Mouse (Mus musculus) stomach, embryonic 16.5 days (tissue): ENCODE results near the gene Slfn5. TPM values are rescaled to one million over a fixed set of nuclear protein-coding genes. Genes with fewer than 3 reads are reported as not detected.
"Not testable (repeated sequence)": the region's sequence is repeated elsewhere in the genome, so short reads cannot be mapped to it uniquely, and the experiment has no call there.

Experiments
- ATAC-seq: fragments of 200-750 bp; cut with Nextera tagmentation; 2 replicates; pipeline ENCODE4 v1.8.0; 2017; ENCODE audit warnings: moderate number of reproducible peaks, moderate TSS enrichment; ENCODE audit not compliant: insufficient read depth, low FRiP score
- H3K27ac ChIP-seq: fragments of 300-500 bp; sonication (generic); 2 replicates; pipeline ENCODE4 v1.5.1; 2014; ENCODE audit warnings: low read length
- H3K27me3 ChIP-seq: fragments of 300-500 bp; sonication (generic); 2 replicates; pipeline ENCODE4 v1.6.1; 2014; ENCODE audit warnings: low read length, control low read depth, mixed read lengths; ENCODE audit not compliant: control insufficient read depth, insufficient read depth
- H3K36me3 ChIP-seq: fragments of 300-500 bp; sonication (generic); 2 replicates; pipeline ENCODE4 v1.6.1; 2014; ENCODE audit warnings: low read length; ENCODE audit not compliant: control insufficient read depth, insufficient read depth
- H3K4me1 ChIP-seq: fragments of 300-500 bp; sonication (generic); 2 replicates; pipeline ENCODE4 v1.6.1; 2014; ENCODE audit warnings: low read length, control low read depth, mixed read lengths; ENCODE audit not compliant: control insufficient read depth, insufficient read depth
- H3K4me2 ChIP-seq: fragments of 300-500 bp; sonication (generic); 2 replicates; pipeline ENCODE4 v1.6.1; 2014; ENCODE audit warnings: low read depth, low read length, mixed read lengths
- H3K4me3 ChIP-seq: fragments of 300-500 bp; sonication (generic); replicated peaks from 2 replicates; pipeline ENCODE4 v1.5.1; 2014; ENCODE audit warnings: mild to moderate bottlenecking, low read length
- H3K9ac ChIP-seq: fragments of 300-500 bp; sonication (generic); 2 replicates; pipeline ENCODE4 v1.6.1; 2014; ENCODE audit warnings: low read length
- H3K9me3 ChIP-seq: fragments of 300-500 bp; sonication (generic); replicated peaks from 2 replicates; pipeline ENCODE4 v1.6.1; 2016; ENCODE audit warnings: low read length, control low read depth; ENCODE audit not compliant: control insufficient read depth
- WGBS: fragments of 180-500 bp; shearing (Covaris S2); extraction: QIAGEN DNeasy Blood & Tissue Kit; methylation state at CpG from one replicate; pipeline ENCODE4 v1.1.7; 2014; 5-methylcytosine and 5-hydroxymethylcytosine counted together
- microRNA-seq: library from miRNA; unstranded; fragments of <30 nt; microRNA quantifications from one replicate; pipeline ENCODE4, GENCODE M21; 2016
- polyA plus RNA-seq: library from polyadenylated mRNA; unstranded; fragments of >200 nt; fragmentation: Nextera tagmentation; extraction: Ambion mirVana; gene quantifications from 2 replicates; pipeline ENCODE4 v1.2.1, GENCODE M21; 2015

Slfn5 gene
- polyA plus RNA-seq, 1 experiment from 2014 or later: 2.3 TPM

GRCm38 (mm10) chr11:82989357-82989756 is 38.2 kb downstream of the Slfn5 start:
- H3K9ac ChIP-seq: no peak overlapping the region; the same call in 1 of the 2 replicates
- peak; percentile 31; the same call in 1 of the 2 replicates for ATAC-seq
- WGBS: 22% methylated on average over 12 of the region's 12 CpGs

GRCm38 (mm10) chr11:82990612-82991385 is 39.6 kb downstream of the Slfn5 start:
- H3K36me3 ChIP-seq, H3K9me3 ChIP-seq, H3K27me3 ChIP-seq: not testable (repeated sequence)
- H3K4me1 ChIP-seq: peaks cover 12% of the 10 kb centered on the region
- 12% methylated on average over 19 of the region's 19 CpGs for WGBS
- H3K4me2 ChIP-seq: peak overlapping the region; percentile 86
- H3K9ac ChIP-seq: peak overlapping the region; percentile 70
- peak; percentile 87 for ATAC-seq
- H3K27ac ChIP-seq: peak overlapping the region; percentile 29
- H3K4me3 ChIP-seq: peak overlapping the region; percentile 53

More at GRCm38 (mm10) chr11:82989357-82989756, 38.2 kb downstream of the Slfn5 start:
- Histone ChIP-seq H3K36me3 (0 out of 2 replicates have a peak, but pooled peaks cover 2% of the 10 kb centered on the region), H3K27ac (no peak overlapping the region), H3K4me3 (peak overlapping the region; percentile 53), H3K9me3 (no peaks in the 10 kb centered on the region), H3K4me1 (peaks cover 12% of the 10 kb centered on the region), H3K27me3 (no peaks in the 10 kb centered on the region), H3K4me2 (peak overlapping the region; percentile 86)

GRCm38 (mm10) chr11:82991469-82992166 is 40.5 kb downstream of the Slfn5 start, which contains the start of gene Slfn9:
Gene Slfn9 (minus strand): TSS chr11:82991830.
- Histone ChIP-seq H3K9me3 (no peaks in the 10 kb centered on the region), H3K4me2 (peak within 1 kb of the TSS; percentile 86), H3K4me1 (peaks cover 12% of the 10 kb centered on the region), H3K9ac (peak within 1 kb of the TSS; percentile 70), H3K4me3 (peak within 1 kb of the TSS; percentile 53), H3K27me3 (no peaks in the 10 kb centered on the region), H3K27ac (peak within 1 kb of the TSS; percentile 26), H3K36me3 (no peaks in the 10 kb centered on the region)
- no peak for ATAC-seq
- WGBS: 4% methylated on average over 14 of the region's 14 CpGs

- Histone ChIP-seq H3K9ac (no peak overlapping the region), H3K4me1 (no peaks in the 10 kb centered on the region), H3K9me3 (no peaks in the 10 kb centered on the region), H3K4me2 (no peak overlapping the region), H3K36me3 (no peaks in the 10 kb centered on the region), H3K4me3 (no peak overlapping the region), H3K27ac (no peak overlapping the region), H3K27me3 (no peaks in the 10 kb centered on the region)
- no peak for ATAC-seq
- 65% methylated on average over 1 of the region's 1 CpGs for WGBS
Measured at GRCm38 (mm10) chr11:83013356-83013755, 62.2 kb downstream of the Slfn5 start.

Small RNA genes within 50 kb of the gene (microRNA-seq; reads per million reads assigned to microRNA genes)
- gene Mir7679: not detected

Other genes with a start within 250 kb of the Slfn5 start
- gene Cct6b, start 187.0 kb upstream of the Slfn5 start, polyA plus RNA-seq: 0.16 and 0.23 TPM in 2 replicates
- gene Zfp830, start 187.0 kb upstream of the Slfn5 start, polyA plus RNA-seq: 35.4 and 36.1 TPM in 2 replicates
- 27.3 and 30.7 TPM in 2 replicates for gene Lig3, start 170.2 kb upstream of the Slfn5 start, polyA plus RNA-seq
- gene Rffl, start 80.1 kb upstream of the Slfn5 start, polyA plus RNA-seq: 21.9 and 23.8 TPM in 2 replicates
- gene Rad51d, start 60.7 kb upstream of the Slfn5 start, polyA plus RNA-seq: 12.5 and 12.8 TPM in 2 replicates
- 0.22 TPM in 1 of 2 replicates, not detected in the other for gene Fndc8, start 59.2 kb upstream of the Slfn5 start, polyA plus RNA-seq
- 28.5 and 33.8 TPM in 2 replicates for gene Nle1, start 42.9 kb upstream of the Slfn5 start, polyA plus RNA-seq
- 1.3 and 10.6 TPM in 2 replicates for gene Unc45b, start 40.8 kb upstream of the Slfn5 start, polyA plus RNA-seq
- 21.2 and 21.3 TPM in 2 replicates for gene Slfn9, start 40.5 kb downstream of the Slfn5 start, polyA plus RNA-seq
- gene Slfn8, start 69.5 kb downstream of the Slfn5 start, polyA plus RNA-seq: 0.81 and 0.85 TPM in 2 replicates
- gene Slfn2, start 113.8 kb downstream of the Slfn5 start, polyA plus RNA-seq: 9.3 and 9.5 TPM in 2 replicates
- gene Slfn1, start 165.5 kb downstream of the Slfn5 start, polyA plus RNA-seq: 1.4 and 1.5 TPM in 2 replicates
- 0.61 and 0.87 TPM in 2 replicates for gene Slfn4, start 223.8 kb downstream of the Slfn5 start, polyA plus RNA-seq
- gene Slfn3, start 240.0 kb downstream of the Slfn5 start, polyA plus RNA-seq: 0.80 and 1.0 TPM in 2 replicates